In genomic region chr1:151925738-151926137, GRCm38 (mm10) we compare ENCODE assay signal across 11 mouse cellular contexts.
DNase-seq lines count a peak whose midpoint lies in the region; ATAC-seq and TF ChIP-seq lines count a peak whose summit lies in the region.
"Had no signal": no experiment of that assay in that cellular context is flagged by ENCODE, and none has a peak within 500 bp of the region (broad histone marks: within the 10 kb centered on the region; RNA-seq: fewer than 3 reads in every experiment).

No protein-coding gene starts in this region.

- WGBS in forebrain, embryonic 15.5 days, result 56% methylated on average over 7 of the region's 7 CpGs
- 82% methylated on average over 7 of the region's 7 CpGs for WGBS in forebrain, embryonic 12.5 days
- WGBS in hindbrain, embryonic 14.5 days, result 52% methylated on average over 7 of the region's 7 CpGs
- 72% methylated on average over 7 of the region's 7 CpGs for WGBS in hindbrain, embryonic 12.5 days
- 44% methylated on average over 7 of the region's 7 CpGs for WGBS in midbrain, postnatal 0 days
- WGBS in midbrain, embryonic 10.5 days, result 85% methylated on average over 7 of the region's 7 CpGs

- H3K4me1 ChIP-seq in forebrain, embryonic 15.5 days, result peaks cover 30% of the 10 kb centered on the region
- peaks cover 5% of the 10 kb centered on the region; the same call in 1 of the 2 replicates for H3K4me1 ChIP-seq in forebrain, embryonic 12.5 days
- peaks cover 33% of the 10 kb centered on the region for H3K4me1 ChIP-seq in hindbrain, embryonic 14.5 days (replicated peaks; ENCODE audit: control insufficient read depth, insufficient read depth, low read length)
- H3K4me1 ChIP-seq in hindbrain, embryonic 12.5 days, result peaks cover 26% of the 10 kb centered on the region
- no peaks in the 10 kb centered on the region for H3K4me1 ChIP-seq in midbrain, postnatal 0 days (ENCODE audit: insufficient read depth, low read length)
- peaks cover 2% of the 10 kb centered on the region; the same call in 1 of the 2 replicates for H3K4me1 ChIP-seq in midbrain, embryonic 10.5 days
- H3K4me1 ChIP-seq: liver, embryonic 15.5 days had no signal

- no peaks in the 10 kb centered on the region for H3K36me3 ChIP-seq in forebrain, embryonic 15.5 days
- H3K36me3 ChIP-seq in forebrain, embryonic 12.5 days (replicated peaks), result no peaks in the 10 kb centered on the region
- H3K36me3 ChIP-seq in hindbrain, embryonic 14.5 days (replicated peaks; ENCODE audit: control insufficient read depth, insufficient read depth), result no peaks in the 10 kb centered on the region
- no peaks in the 10 kb centered on the region for H3K36me3 ChIP-seq in hindbrain, embryonic 12.5 days
- no peaks in the 10 kb centered on the region for H3K36me3 ChIP-seq in midbrain, postnatal 0 days (ENCODE audit: insufficient read depth, low read length)
- H3K36me3 ChIP-seq in midbrain, embryonic 10.5 days, result no peaks in the 10 kb centered on the region
- H3K36me3 ChIP-seq: liver, embryonic 15.5 days; midbrain, embryonic 12.5 days had no signal

- no peak overlapping the region for H3K4me3 ChIP-seq in forebrain, embryonic 15.5 days
- no peak overlapping the region for H3K4me3 ChIP-seq in forebrain, embryonic 12.5 days (replicated peaks)
- no peak overlapping the region for H3K4me3 ChIP-seq in hindbrain, embryonic 14.5 days (replicated peaks; ENCODE audit: low read length)
- no peak overlapping the region for H3K4me3 ChIP-seq in hindbrain, embryonic 12.5 days
- H3K4me3 ChIP-seq in midbrain, postnatal 0 days (ENCODE audit: low read depth, low read length), result no peak overlapping the region
- H3K4me3 ChIP-seq in midbrain, embryonic 10.5 days, result no peak overlapping the region
- H3K4me3 ChIP-seq: liver, embryonic 15.5 days; midbrain, embryonic 12.5 days had no signal

- H3K27me3 ChIP-seq in forebrain, embryonic 15.5 days, result no peaks in the 10 kb centered on the region
- H3K27me3 ChIP-seq in forebrain, embryonic 12.5 days, result no peaks in the 10 kb centered on the region
- no peaks in the 10 kb centered on the region for H3K27me3 ChIP-seq in hindbrain, embryonic 14.5 days (ENCODE audit: control insufficient read depth, insufficient read depth, low read length)
- H3K27me3 ChIP-seq in hindbrain, embryonic 12.5 days, result no peaks in the 10 kb centered on the region
- no peaks in the 10 kb centered on the region for H3K27me3 ChIP-seq in midbrain, postnatal 0 days (ENCODE audit: insufficient read depth, low read length)
- no peaks in the 10 kb centered on the region for H3K27me3 ChIP-seq in midbrain, embryonic 10.5 days (ENCODE audit: low read depth, poor library complexity, severe bottlenecking)
- H3K27me3 ChIP-seq: liver, embryonic 15.5 days; midbrain, embryonic 12.5 days had no signal

- no peak overlapping the region; the same call in 1 of the 2 replicates for H3K27ac ChIP-seq in forebrain, embryonic 15.5 days (replicated peaks)
- H3K27ac ChIP-seq in forebrain, embryonic 12.5 days, result no peak overlapping the region
- H3K27ac ChIP-seq in hindbrain, embryonic 14.5 days, result peak overlapping the region; percentile 44
- H3K27ac ChIP-seq in hindbrain, embryonic 12.5 days, result no peak overlapping the region
- H3K27ac ChIP-seq in midbrain, postnatal 0 days (ENCODE audit: low read depth, low read length), result no peak overlapping the region
- H3K27ac ChIP-seq in midbrain, embryonic 10.5 days (replicated peaks), result no peak overlapping the region
- H3K27ac ChIP-seq: liver, embryonic 15.5 days; midbrain, embryonic 12.5 days had no signal

- H3K4me2 ChIP-seq in forebrain, embryonic 15.5 days (replicated peaks), result no peak overlapping the region
- no peak overlapping the region for H3K4me2 ChIP-seq in forebrain, embryonic 12.5 days
- H3K4me2 ChIP-seq in hindbrain, embryonic 14.5 days (replicated peaks), result no peak overlapping the region
- no peak overlapping the region for H3K4me2 ChIP-seq in hindbrain, embryonic 12.5 days (replicated peaks)
- H3K4me2 ChIP-seq in midbrain, postnatal 0 days (ENCODE audit: low read depth, low read length, poor library complexity, severe bottlenecking), result no peak overlapping the region
- H3K4me2 ChIP-seq: liver, embryonic 15.5 days; midbrain, embryonic 12.5 days had no signal

- no peak for DNase-seq in hindbrain, embryonic 14.5 days (ENCODE audit: low spot score)
- DNase-seq in midbrain, postnatal 0 days (ENCODE audit: low spot score), result peak; percentile 60
- DNase-seq in midbrain, embryonic 10.5 days (ENCODE audit: low spot score), result no peak
- peak; percentile 26 for DNase-seq in right cerebral cortex, postnatal 25 days
- DNase-seq in thymus, postnatal 14 days, result no peak
- DNase-seq: kidney, adult 11 months had no signal

- no peak for TF ChIP-seq CTCF in midbrain, postnatal 0 days (IDR thresholded peaks at IDR 0.05)

- H3K9me3 ChIP-seq in forebrain, embryonic 15.5 days, result no peaks in the 10 kb centered on the region
- no peaks in the 10 kb centered on the region for H3K9me3 ChIP-seq in forebrain, embryonic 12.5 days
- no peaks in the 10 kb centered on the region for H3K9me3 ChIP-seq in hindbrain, embryonic 14.5 days (ENCODE audit: control insufficient read depth, low read length)
- no peaks in the 10 kb centered on the region for H3K9me3 ChIP-seq in hindbrain, embryonic 12.5 days (replicated peaks)
- no peaks in the 10 kb centered on the region for H3K9me3 ChIP-seq in midbrain, postnatal 0 days (ENCODE audit: low read length)
- H3K9me3 ChIP-seq in midbrain, embryonic 10.5 days (replicated peaks), result no peaks in the 10 kb centered on the region
- H3K9me3 ChIP-seq: liver, embryonic 15.5 days; midbrain, embryonic 12.5 days had no signal

- H3K9ac ChIP-seq in forebrain, embryonic 15.5 days (replicated peaks), result no peak overlapping the region
- no peak overlapping the region for H3K9ac ChIP-seq in forebrain, embryonic 12.5 days
- H3K9ac ChIP-seq in hindbrain, embryonic 14.5 days, result peak overlapping the region; percentile 28
- H3K9ac ChIP-seq in hindbrain, embryonic 12.5 days, result no peak overlapping the region
- no peak overlapping the region for H3K9ac ChIP-seq in midbrain, postnatal 0 days (replicated peaks; ENCODE audit: low read length, poor library complexity, severe bottlenecking)
- H3K9ac ChIP-seq: liver, embryonic 15.5 days; midbrain, embryonic 12.5 days had no signal

- ATAC-seq in forebrain, embryonic 15.5 days (replicated peaks), result 0 out of 2 replicates have a peak, but pooled peaks have one; percentile 20
- no peak for ATAC-seq in forebrain, embryonic 12.5 days (ENCODE audit: low FRiP score)
- ATAC-seq in hindbrain, embryonic 14.5 days (ENCODE audit: low FRiP score), result no peak
- no peak for ATAC-seq in hindbrain, embryonic 12.5 days (ENCODE audit: low FRiP score)
- no peak for ATAC-seq in midbrain, postnatal 0 days (ENCODE audit: low FRiP score)

Comparison
In these comparisons a context has a peak if more than half of its experiments do, and no peak if none do; other contexts are left out.
1. DNase-seq: peak in midbrain, postnatal 0 days (single experiment) and right cerebral cortex, postnatal 25 days (single experiment); none in hindbrain, embryonic 14.5 days (single experiment), midbrain, embryonic 10.5 days (single experiment) and thymus, postnatal 14 days (single experiment).